Mouse (Mus musculus) heart, embryonic 14.5 days (tissue): Measurements from ENCODE around the gene C1s1. TPM values are rescaled to one million over a fixed set of nuclear protein-coding genes. Genes with fewer than 3 reads are reported as not detected.
"Not testable (repeated sequence)": the region's sequence is repeated elsewhere in the genome, so short reads cannot be mapped to it uniquely, and the experiment has no call there.

Experiments used
- ATAC-seq: fragments of 200-750 bp; cut with Nextera tagmentation; 2 replicates; pipeline ENCODE4 v1.8.0; 2017; ENCODE audit warnings: low read depth, moderate TSS enrichment; ENCODE audit not compliant: insufficient number of reproducible peaks, insufficient read depth, low FRiP score
- H3K27ac ChIP-seq, 2 experiments: fragments of 200-500 bp in 1 of 2; fragments of 300-500 bp in 1 of 2; sonication (generic) in 1 of 2; replicated peaks in 1 of 2; 2 replicates each; pipeline ENCODE4 v1.5.1; 2012 to 2014; ENCODE audit warnings: low read depth in 2 of 2, low read length in 2 of 2, control low read depth in 1 of 2, mild to moderate bottlenecking in 1 of 2, mixed read lengths in 1 of 2; ENCODE audit not compliant: control insufficient read depth in 1 of 2, insufficient read depth in 1 of 2
- H3K27me3 ChIP-seq: fragments of 300-500 bp; sonication (generic); 2 replicates; pipeline ENCODE4 v1.6.1; 2014; ENCODE audit warnings: mild to moderate bottlenecking, low read length, control low read depth; ENCODE audit not compliant: control insufficient read depth, insufficient read depth
- H3K36me3 ChIP-seq: fragments of 300-500 bp; sonication (generic); 2 replicates; pipeline ENCODE4 v1.6.1; 2014; ENCODE audit warnings: mild to moderate bottlenecking, control low read depth, low read length, mixed read lengths; ENCODE audit not compliant: control insufficient read depth, insufficient read depth
- H3K4me1 ChIP-seq, 2 experiments: fragments of 200-500 bp in 1 of 2; fragments of 300-500 bp in 1 of 2; sonication (generic) in 1 of 2; 2 replicates each; pipeline ENCODE4 v1.6.1; 2012 to 2014; ENCODE audit warnings: low read length in 2 of 2, control low read depth in 1 of 2, mixed read lengths in 1 of 2; ENCODE audit not compliant: control insufficient read depth in 2 of 2, insufficient read depth in 2 of 2
- H3K4me2 ChIP-seq: fragments of 300-500 bp; sonication (generic); 2 replicates; pipeline ENCODE4 v1.6.1; 2014; ENCODE audit warnings: mild to moderate bottlenecking, low read length
- H3K4me3 ChIP-seq, 2 experiments: fragments of 200-500 bp in 1 of 2; fragments of 300-500 bp in 1 of 2; sonication (generic) in 1 of 2; 2 replicates each; pipeline ENCODE4 v1.5.1; 2012 to 2014; ENCODE audit warnings: low read length in 2 of 2, mild to moderate bottlenecking in 2 of 2, control low read depth in 1 of 2, low read depth in 1 of 2, moderate library complexity in 1 of 2; ENCODE audit not compliant: control insufficient read depth in 1 of 2, insufficient read depth in 1 of 2
- H3K9ac ChIP-seq: fragments of 300-500 bp; sonication (generic); 2 replicates; pipeline ENCODE4 v1.6.1; 2014; ENCODE audit warnings: mild to moderate bottlenecking, low read length
- H3K9me3 ChIP-seq: fragments of 300-500 bp; sonication (generic); 2 replicates; pipeline ENCODE4 v1.6.1; 2016; ENCODE audit warnings: low read length, control low read depth; ENCODE audit not compliant: control insufficient read depth
- WGBS: fragments of 180-500 bp; shearing (Covaris S2); extraction: QIAGEN DNeasy Blood & Tissue Kit; methylation state at CpG from one replicate; pipeline ENCODE4 v1.1.7; 2014; 5-methylcytosine and 5-hydroxymethylcytosine counted together
- polyA plus RNA-seq: library from polyadenylated mRNA; unstranded; fragments of >200 nt; fragmentation: Nextera tagmentation; extraction: Ambion mirVana; gene quantifications from 2 replicates; pipeline ENCODE4 v1.2.1, GENCODE M21; 2014

The C1s1 gene
- polyA plus RNA-seq, 1 experiment from 2014 or later = 0.07 TPM

GRCm38 (mm10) chr6:124484851-124485250, 57.3 kb downstream of the C1s1 start:
- Histone ChIP-seq H3K4me3 (no peak overlapping the region), H3K4me1 (peaks cover 0 to 3% of the 10 kb centered on the region in 2 experiments; a peak in 1 of 4 replicates), H3K36me3 (no peaks in the 10 kb centered on the region), H3K9me3 (no peaks in the 10 kb centered on the region), H3K9ac (no peak overlapping the region), H3K4me2 (no peak overlapping the region), H3K27ac (no peak overlapping the region), H3K27me3 (no peaks in the 10 kb centered on the region)
- ATAC-seq = no peak
- WGBS = 84% methylated on average over 7 of the region's 7 CpGs

- not testable (repeated sequence) for H3K4me1 ChIP-seq, H3K9me3 ChIP-seq, ATAC-seq, H3K36me3 ChIP-seq, H3K27ac ChIP-seq, H3K4me3 ChIP-seq, H3K27me3 ChIP-seq, H3K4me2 ChIP-seq, H3K9ac ChIP-seq
- 84% methylated on average over 3 of the region's 3 CpGs for WGBS
These were observed 58.3 kb downstream of the C1s1 start for GRCm38 (mm10) chr6:124483831-124484230.

- Histone ChIP-seq H3K36me3 (no peaks in the 10 kb centered on the region), H3K9ac (no peak overlapping the region), H3K27ac (no peak overlapping the region), H3K9me3 (no peaks in the 10 kb centered on the region), H3K4me1 (peaks cover 8 to 14% of the 10 kb centered on the region in 2 experiments), H3K4me2 (no peak overlapping the region), H3K27me3 (no peaks in the 10 kb centered on the region), H3K4me3 (no peak overlapping the region)
- ATAC-seq = no peak
- WGBS = 24% methylated on average over 6 of the region's 6 CpGs
These were observed 60.6 kb downstream of the C1s1 start for GRCm38 (mm10) chr6:124481571-124481970.

Other genes starting within 250 kb of the C1s1 start
- gene Cd163, start 237.7 kb downstream of the C1s1 start, polyA plus RNA-seq = 0.12 and 0.13 TPM in 2 replicates
- gene Pex5, start 127.3 kb downstream of the C1s1 start, polyA plus RNA-seq = 20.8 and 22.8 TPM in 2 replicates
- 0.49 and 1.5 TPM in 2 replicates for gene Clstn3, start 77.6 kb downstream of the C1s1 start, polyA plus RNA-seq
- 0.36 and 0.58 TPM in 2 replicates for gene C1rl, start 49.2 kb downstream of the C1s1 start, polyA plus RNA-seq
- gene C1ra, start 30.0 kb downstream of the C1s1 start, polyA plus RNA-seq = 0.55 and 0.59 TPM in 2 replicates
- gene C1rb, start 27.9 kb upstream of the C1s1 start, polyA plus RNA-seq = not detected in 2 replicates
- gene C1s2, start 93.7 kb upstream of the C1s1 start, polyA plus RNA-seq = not detected in 2 replicates
- gene Lpcat3, start 120.7 kb upstream of the C1s1 start, polyA plus RNA-seq = 45.0 and 47.7 TPM in 2 replicates
- 114 and 117 TPM in 2 replicates for gene Emg1, start 169.8 kb upstream of the C1s1 start, polyA plus RNA-seq
- gene Phb2, start 170.0 kb upstream of the C1s1 start, polyA plus RNA-seq = 295 and 326 TPM in 2 replicates
- 4.9 and 8.6 TPM in 2 replicates for gene Ptpn6, start 196.4 kb upstream of the C1s1 start, polyA plus RNA-seq
- gene Grcc10, start 199.0 kb upstream of the C1s1 start, polyA plus RNA-seq = 449 and 503 TPM in 2 replicates
- gene Gm45234, start 213.7 kb upstream of the C1s1 start, polyA plus RNA-seq = not detected in 2 replicates
- gene Atn1, start 214.2 kb upstream of the C1s1 start, polyA plus RNA-seq = 6.2 and 9.3 TPM in 2 replicates
- 4.2 TPM in 2 replicates for gene Eno2, start 227.3 kb upstream of the C1s1 start, polyA plus RNA-seq
- not detected in 2 replicates for gene Lrrc23, start 237.4 kb upstream of the C1s1 start, polyA plus RNA-seq